Mouse (Mus musculus) lung, adult 2 months (tissue): ENCODE results near the gene Gnptab.

ENCODE experiments used
- CTCF ChIP-seq: fragments of 200-500 bp; IDR thresholded peaks from 2 replicates; pipeline ENCODE4 v1.5.1; 2011; ENCODE audit warnings: mild to moderate bottlenecking, low read length, control low read depth; ENCODE audit not compliant: insufficient read depth
- POLR2A ChIP-seq: fragments of 200-500 bp; IDR thresholded peaks from 2 replicates; pipeline ENCODE4 v1.6.1; 2011; ENCODE audit warnings: low read depth, mild to moderate bottlenecking, control low read depth, low read length, borderline replicate concordance; ENCODE audit errors: extremely low read depth

DNA sequence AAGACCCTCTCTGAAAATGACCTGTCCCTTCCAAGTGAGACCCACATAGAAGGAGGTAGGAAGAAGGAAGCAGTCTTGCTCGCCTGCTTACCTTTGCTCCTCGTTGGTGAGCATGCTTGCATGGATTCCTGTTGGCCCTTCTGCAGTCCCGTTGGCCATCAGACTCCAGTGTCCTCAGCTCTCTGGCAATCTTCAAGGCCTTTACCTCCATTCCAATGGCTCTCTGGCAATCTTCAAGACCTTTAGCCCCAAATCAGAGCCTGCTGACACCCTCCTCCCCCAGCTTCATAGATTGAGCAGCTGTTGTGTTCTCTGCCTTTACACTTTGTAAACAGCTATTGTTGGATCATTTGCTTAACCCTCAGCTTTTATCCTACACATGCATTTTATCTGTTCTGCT is 14.7 kb upstream of the Gnptab start:
- TF ChIP-seq CTCF (no peak), POLR2A (no peak)
